Mouse (Mus musculus): Measurements from ENCODE around the gene Rhbdl1. TPM values are rescaled to one million over a fixed set of nuclear protein-coding genes. Genes with fewer than 3 reads are reported as not detected.

The Rhbdl1 gene
- total and polyA plus RNA-seq, 3 experiments = 0.87 to 4.8 (median 3.1) TPM

DNA sequence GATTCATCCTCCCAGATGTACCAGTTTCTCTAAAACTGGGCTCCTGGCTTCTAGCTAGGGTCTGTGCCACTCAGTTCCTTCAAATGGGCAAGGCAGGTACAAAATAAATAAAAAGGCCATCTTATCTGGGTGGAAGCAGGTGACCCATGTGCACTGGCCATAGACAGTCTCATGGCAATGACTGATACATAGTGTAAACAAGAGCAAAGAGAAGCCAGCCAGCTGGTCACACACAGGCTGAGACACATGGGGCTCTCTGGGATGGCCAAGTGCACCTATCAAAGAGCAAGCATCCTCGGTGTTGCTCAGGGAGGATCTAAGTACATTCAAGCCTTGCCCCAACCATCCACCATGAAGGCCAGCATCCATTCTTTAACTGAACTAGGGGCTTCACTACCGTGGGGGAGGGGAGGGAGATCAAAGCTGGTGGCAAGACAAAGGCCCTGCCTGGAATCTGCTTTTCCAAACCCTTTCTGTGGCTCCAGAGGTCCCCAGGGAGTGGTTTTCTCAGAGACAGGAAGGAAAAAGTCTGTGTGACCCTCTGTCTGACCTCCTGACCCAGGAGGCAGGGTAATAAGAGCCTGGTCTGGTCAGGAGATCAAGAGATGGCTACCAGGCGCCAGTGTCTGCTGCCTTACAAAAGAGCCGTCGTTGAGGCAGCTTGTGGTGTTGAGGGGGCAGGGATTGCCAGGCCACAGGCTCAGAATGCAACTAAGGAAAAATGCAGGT lies 44.0 kb upstream of the Rhbdl1 start:
- H3K4me1 ChIP-seq (ENCODE audit: insufficient read depth, low read depth, low read length) = peaks cover 16% of the 10 kb centered on the region
- peaks cover 96% of the 10 kb centered on the region for H3K36me3 ChIP-seq (replicated peaks)
- no peaks in the 10 kb centered on the region for H3K27me3 ChIP-seq (ENCODE audit: insufficient read depth, low read length)
- H3K4me3 ChIP-seq (ENCODE audit: low read depth, low read length) = no peak overlapping the region
- ATAC-seq (ENCODE audit: extremely low read depth, insufficient number of reproducible peaks, low FRiP score, poor library complexity, severe bottlenecking) (no peak), DNase-seq (ENCODE audit: low spot score) (no peak)
- no peaks in the 10 kb centered on the region for H3K9me3 ChIP-seq (replicated peaks)
- TF ChIP-seq GATA2 (IDR thresholded peaks at IDR 0.05; ENCODE audit: borderline replicate concordance, low read depth, low read length) (no peak), CTCF (IDR thresholded peaks at IDR 0.05; ENCODE audit: low read depth, low read length) (no peak), TAL1 (conservative IDR thresholded peaks at IDR 0.05; ENCODE audit: low read depth, low read length) (no peak), POLR2AphosphoS5 (IDR thresholded peaks at IDR 0.05; ENCODE audit: insufficient replicate concordance, low read depth, low read length) (no peak)

DNA sequence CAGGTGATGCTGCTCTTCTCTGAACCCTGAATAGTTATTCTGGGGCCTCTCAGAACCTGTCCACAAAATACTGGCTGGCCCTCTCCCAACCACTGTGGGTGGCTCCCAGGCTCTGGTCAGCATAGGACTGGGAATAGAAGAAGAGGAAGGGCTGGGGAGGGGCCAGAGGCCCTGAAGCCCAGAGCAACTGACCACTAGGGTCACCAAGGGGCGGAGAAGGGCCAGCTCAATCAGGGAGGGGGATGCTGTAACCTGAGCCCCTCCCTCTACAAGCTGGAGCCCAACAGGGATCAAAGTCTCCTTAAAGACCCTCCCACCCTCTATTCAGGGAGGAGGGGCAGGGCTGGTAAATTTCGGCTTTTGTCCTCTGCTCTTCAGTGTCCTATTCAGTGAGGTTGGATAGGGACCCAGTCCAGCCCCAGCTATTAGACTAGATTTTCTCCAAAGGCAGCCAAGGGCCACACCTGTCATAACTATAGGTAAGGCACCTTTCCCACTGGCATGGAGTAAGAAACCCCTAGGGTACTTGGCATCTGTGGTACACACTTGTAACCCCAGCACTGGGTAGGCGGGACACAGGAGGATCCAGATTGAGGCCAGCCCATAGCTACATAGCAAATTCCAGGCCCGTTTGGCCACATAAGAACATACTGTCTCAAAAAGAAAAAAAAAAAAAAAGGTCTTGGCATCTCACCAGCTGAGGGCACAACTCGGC lies 43.3 kb upstream of the Rhbdl1 start, which contains the start of gene Wfikkn1:
TSS of gene Wfikkn1 (minus strand) at position 663 of the 715 bp plus-strand sequence.
- H3K27me3 ChIP-seq (ENCODE audit: insufficient read depth, low read length) = no peaks in the 10 kb centered on the region
- H3K4me1 ChIP-seq (ENCODE audit: insufficient read depth, low read depth, low read length) = peaks cover 19% of the 10 kb centered on the region
- DNase-seq (ENCODE audit: low spot score) (no peak), ATAC-seq (ENCODE audit: extremely low read depth, insufficient number of reproducible peaks, low FRiP score, poor library complexity, severe bottlenecking) (no peak)
- TF ChIP-seq GATA2 (IDR thresholded peaks at IDR 0.05; ENCODE audit: borderline replicate concordance, low read depth, low read length) (no peak), CTCF (IDR thresholded peaks at IDR 0.05; ENCODE audit: low read depth, low read length) (no peak), TAL1 (conservative IDR thresholded peaks at IDR 0.05; ENCODE audit: low read depth, low read length) (no peak), GATA1 (IDR thresholded peaks at IDR 0.05; ENCODE audit: borderline replicate concordance, low read length) (no peak), POLR2AphosphoS5 (IDR thresholded peaks at IDR 0.05; ENCODE audit: insufficient replicate concordance, low read depth, low read length) (no peak)
- H3K36me3 ChIP-seq (replicated peaks) = peaks cover 89% of the 10 kb centered on the region
- no peak within 1 kb of the TSS for H3K4me3 ChIP-seq (ENCODE audit: low read depth, low read length)
- H3K9me3 ChIP-seq (replicated peaks) = no peaks in the 10 kb centered on the region

DNA sequence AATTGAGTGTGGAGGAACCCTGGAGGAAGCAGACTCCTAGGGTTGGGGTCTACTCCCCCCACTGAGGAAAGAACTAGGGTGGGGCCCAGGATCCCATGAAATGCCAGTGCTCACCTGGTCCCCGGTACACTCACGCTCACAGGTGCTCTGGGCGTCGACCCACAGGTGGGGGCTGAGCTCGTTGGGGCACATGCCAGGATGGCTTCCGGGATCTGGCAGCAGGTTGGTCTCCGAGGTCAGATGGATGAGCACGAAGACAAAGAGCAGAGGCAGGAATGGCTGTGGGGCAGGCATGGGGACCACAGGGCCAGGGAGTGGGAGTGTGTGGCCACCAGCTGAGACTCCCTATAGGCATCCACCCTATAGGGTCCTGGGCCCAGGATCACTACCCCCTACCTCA lies 42.7 kb upstream of the Rhbdl1 start:
- TF ChIP-seq CTCF (IDR thresholded peaks at IDR 0.05; ENCODE audit: low read depth, low read length) (no peak), GATA2 (IDR thresholded peaks at IDR 0.05; ENCODE audit: borderline replicate concordance, low read depth, low read length) (no peak)
- Histone ChIP-seq H3K9me3 (replicated peaks) (no peaks in the 10 kb centered on the region), H3K4me1 (ENCODE audit: insufficient read depth, low read depth, low read length) (peaks cover 22% of the 10 kb centered on the region), H3K36me3 (replicated peaks) (peaks cover 83% of the 10 kb centered on the region), H3K4me3 (ENCODE audit: low read depth, low read length) (no peak overlapping the region), H3K27me3 (ENCODE audit: insufficient read depth, low read length) (no peaks in the 10 kb centered on the region)
- DNase-seq (ENCODE audit: low spot score) (no peak), ATAC-seq (ENCODE audit: extremely low read depth, insufficient number of reproducible peaks, low FRiP score, poor library complexity, severe bottlenecking) (no peak)

GRCm38 (mm10) chr17:25879261-25879660 lies 42.2 kb upstream of the Rhbdl1 start:
- Histone ChIP-seq H3K4me3 (ENCODE audit: low read depth, low read length) (no peak overlapping the region), H3K9me3 (replicated peaks) (no peaks in the 10 kb centered on the region), H3K4me1 (ENCODE audit: insufficient read depth, low read depth, low read length) (peaks cover 27% of the 10 kb centered on the region), H3K27me3 (ENCODE audit: insufficient read depth, low read length) (no peaks in the 10 kb centered on the region), H3K36me3 (replicated peaks) (peaks cover 78% of the 10 kb centered on the region)
- TF ChIP-seq CTCF (IDR thresholded peaks at IDR 0.05; ENCODE audit: low read depth, low read length) (peak; percentile 21; the same call in 1 of the 2 replicates), TAL1 (conservative IDR thresholded peaks at IDR 0.05; ENCODE audit: low read depth, low read length) (no peak)
- ATAC-seq (ENCODE audit: extremely low read depth, insufficient number of reproducible peaks, low FRiP score, poor library complexity, severe bottlenecking) = no peak
- DNase-seq (ENCODE audit: low spot score) = no peak

DNA sequence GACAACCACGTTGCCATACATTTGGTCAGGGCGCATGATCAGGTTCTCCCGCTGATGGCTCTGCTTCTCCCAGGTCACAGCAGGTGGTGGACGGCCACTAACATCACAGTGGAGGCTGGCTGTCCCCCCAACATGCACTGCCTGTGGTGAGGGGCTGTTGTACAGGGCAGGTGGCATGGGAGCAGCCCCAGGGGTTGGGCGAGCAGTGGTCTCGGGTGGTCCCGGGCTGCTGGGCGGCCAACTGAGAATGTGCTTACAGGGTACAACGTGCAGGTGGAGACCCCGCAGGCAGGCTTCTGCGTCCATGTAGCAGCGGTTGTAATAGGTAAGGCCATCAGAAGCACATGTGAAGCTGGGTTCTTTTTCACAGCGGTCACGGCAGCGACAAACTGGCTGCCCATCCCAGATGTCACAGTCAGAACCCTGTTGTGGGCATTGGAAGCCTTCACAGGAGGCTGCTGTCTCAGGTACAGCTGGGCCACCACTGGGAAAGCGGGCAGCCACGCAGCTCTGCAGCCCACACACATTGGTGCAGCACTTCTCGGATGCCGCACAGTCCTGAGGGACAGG lies 41.6 kb upstream of the Rhbdl1 start:
- Histone ChIP-seq H3K36me3 (replicated peaks) (peaks cover 72% of the 10 kb centered on the region), H3K4me1 (ENCODE audit: insufficient read depth, low read depth, low read length) (peaks cover 32% of the 10 kb centered on the region)

GRCm38 (mm10) chr17:25877741-25878610 lies 40.9 kb upstream of the Rhbdl1 start:
- no peaks in the 10 kb centered on the region for H3K9me3 ChIP-seq (replicated peaks)
- H3K36me3 ChIP-seq (replicated peaks) = peaks cover 65% of the 10 kb centered on the region
- 0 out of 2 replicates have a peak overlapping the region, but pooled peaks have one; percentile 16 for H3K4me3 ChIP-seq (ENCODE audit: low read depth, low read length)
- H3K27me3 ChIP-seq (ENCODE audit: insufficient read depth, low read length) = no peaks in the 10 kb centered on the region; the same call in 1 of the 2 replicates
- ATAC-seq (ENCODE audit: extremely low read depth, insufficient number of reproducible peaks, low FRiP score, poor library complexity, severe bottlenecking) (no peak), DNase-seq (ENCODE audit: low spot score) (no peak)
- peaks cover 36% of the 10 kb centered on the region for H3K4me1 ChIP-seq (ENCODE audit: insufficient read depth, low read depth, low read length)
- TF ChIP-seq GATA1 (IDR thresholded peaks at IDR 0.05; ENCODE audit: borderline replicate concordance, low read length) = no peak
- TF ChIP-seq CTCF (IDR thresholded peaks at IDR 0.05; ENCODE audit: low read depth, low read length) = no peak; the same call in 1 of the 2 replicates
- TF ChIP-seq POLR2AphosphoS5 (IDR thresholded peaks at IDR 0.05; ENCODE audit: insufficient replicate concordance, low read depth, low read length) = no peak
- TF ChIP-seq GATA2 (IDR thresholded peaks at IDR 0.05; ENCODE audit: borderline replicate concordance, low read depth, low read length) = no peak
- no peak for TF ChIP-seq TAL1 (conservative IDR thresholded peaks at IDR 0.05; ENCODE audit: low read depth, low read length)

More for the DNA sequence above, 41.6 kb upstream of the Rhbdl1 start:
- DNase-seq (ENCODE audit: low spot score) (no peak), ATAC-seq (ENCODE audit: extremely low read depth, insufficient number of reproducible peaks, low FRiP score, poor library complexity, severe bottlenecking) (no peak)
- Histone ChIP-seq H3K4me3 (ENCODE audit: low read depth, low read length) (0 out of 2 replicates have a peak overlapping the region, but pooled peaks have one; percentile 16), H3K27me3 (ENCODE audit: insufficient read depth, low read length) (no peaks in the 10 kb centered on the region), H3K9me3 (replicated peaks) (no peaks in the 10 kb centered on the region)
- TF ChIP-seq CTCF (IDR thresholded peaks at IDR 0.05; ENCODE audit: low read depth, low read length) (no peak), GATA2 (IDR thresholded peaks at IDR 0.05; ENCODE audit: borderline replicate concordance, low read depth, low read length) (no peak), GATA1 (IDR thresholded peaks at IDR 0.05; ENCODE audit: borderline replicate concordance, low read length) (no peak)
